Mouse (Mus musculus) left cerebral cortex, adult 9 months (tissue): Measurements from ENCODE around the gene Tnks2.

Experiments
- DNase-seq, 2 experiments: peaks; one replicate each; pipeline ENCODE4 v3.0.0; 2022; ENCODE audit warnings: low spot score in 2 of 2

The Tnks2 gene

DNA sequence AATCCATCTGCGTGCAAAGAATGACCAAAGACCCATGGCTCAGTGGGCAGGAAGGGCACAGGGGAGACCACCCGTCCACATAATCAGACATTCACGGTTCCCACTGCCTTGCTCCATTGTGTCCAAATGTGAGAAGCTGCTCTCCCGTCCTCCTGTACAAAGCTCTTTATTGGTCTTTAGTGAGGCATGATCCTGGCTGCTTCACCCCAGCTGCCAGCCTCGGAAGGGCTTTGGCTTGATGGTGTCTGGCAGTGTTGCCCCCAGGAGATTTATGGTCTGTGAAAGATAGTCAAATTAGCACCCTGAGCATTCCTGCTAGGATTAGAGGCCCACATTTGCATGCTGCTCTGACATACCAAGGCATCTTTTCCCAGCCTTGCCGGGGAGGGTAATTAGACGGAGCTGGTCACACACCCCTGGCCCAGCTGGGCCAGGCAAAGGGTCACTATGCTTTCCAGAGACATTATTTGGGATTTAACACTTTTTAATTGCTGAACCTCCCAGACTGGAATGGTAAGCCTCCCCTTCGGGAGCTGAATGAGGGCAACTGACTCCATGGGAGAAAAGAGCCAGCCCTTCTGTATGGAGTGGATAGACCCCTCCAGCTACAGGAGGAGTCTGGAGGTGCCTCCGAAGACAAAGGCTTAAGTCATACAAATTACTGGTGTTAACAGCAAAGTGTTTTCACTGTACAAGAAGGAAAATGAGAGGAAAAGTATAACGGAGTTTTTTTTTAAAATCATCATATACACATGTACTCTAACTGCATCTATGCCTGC is 62.9 kb downstream of the Tnks2 start:
- DNase-seq = no peak

DNA sequence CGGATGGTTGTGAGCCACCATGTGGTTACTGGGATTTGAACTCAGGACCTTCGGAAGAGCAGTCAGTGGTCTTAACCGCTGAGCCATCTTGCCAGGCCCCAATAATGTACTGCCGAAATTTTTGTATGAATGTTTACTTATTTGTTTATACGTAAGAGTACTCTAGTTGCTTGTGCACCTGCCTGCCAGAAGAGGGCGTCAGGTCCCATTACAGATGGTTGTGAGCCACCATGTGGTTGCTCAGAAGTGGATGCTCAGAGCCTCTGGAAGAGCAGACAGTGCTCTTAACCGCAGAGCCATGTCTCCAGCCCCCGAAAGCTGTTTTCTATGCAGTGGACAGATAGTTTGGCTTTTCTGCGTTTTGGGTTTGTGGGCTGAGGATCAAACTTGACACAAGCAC is 63.7 kb downstream of the Tnks2 start:
- DNase-seq = peak in 1 of 2 experiments; percentile 7

- no peak for DNase-seq
These were observed 69.3 kb downstream of the Tnks2 start for GRCm38 (mm10) chr19:36903377-36903776.

GRCm38 (mm10) chr19:36904211-36905007 is 70.4 kb downstream of the Tnks2 start:
- DNase-seq = no peak

DNA sequence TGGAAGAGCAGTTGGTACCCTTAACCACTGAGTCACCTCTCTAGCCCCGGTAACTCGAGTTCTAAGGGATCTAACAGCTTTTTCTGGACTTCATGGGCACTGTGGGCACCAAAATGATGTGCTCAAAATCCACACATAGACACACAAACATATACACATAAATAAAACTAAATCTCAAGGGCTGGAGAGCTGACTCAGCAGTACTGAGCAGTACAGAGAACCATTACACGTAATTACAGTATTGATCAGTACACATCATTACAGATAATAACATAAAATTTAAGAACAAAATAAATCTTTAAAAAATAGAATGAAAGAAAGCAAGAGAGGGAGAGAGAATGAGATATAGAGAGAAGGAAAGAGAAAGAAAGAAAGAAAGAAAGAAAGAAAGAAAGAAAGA is 75.1 kb downstream of the Tnks2 start:
- DNase-seq = no peak

GRCm38 (mm10) chr19:36909676-36910292 is 75.8 kb downstream of the Tnks2 start:
- no peak for DNase-seq

- peak in 1 of 2 experiments; percentile 69 for DNase-seq
These were observed 76.5 kb downstream of the Tnks2 start for GRCm38 (mm10) chr19:36910424-36911045.

DNA sequence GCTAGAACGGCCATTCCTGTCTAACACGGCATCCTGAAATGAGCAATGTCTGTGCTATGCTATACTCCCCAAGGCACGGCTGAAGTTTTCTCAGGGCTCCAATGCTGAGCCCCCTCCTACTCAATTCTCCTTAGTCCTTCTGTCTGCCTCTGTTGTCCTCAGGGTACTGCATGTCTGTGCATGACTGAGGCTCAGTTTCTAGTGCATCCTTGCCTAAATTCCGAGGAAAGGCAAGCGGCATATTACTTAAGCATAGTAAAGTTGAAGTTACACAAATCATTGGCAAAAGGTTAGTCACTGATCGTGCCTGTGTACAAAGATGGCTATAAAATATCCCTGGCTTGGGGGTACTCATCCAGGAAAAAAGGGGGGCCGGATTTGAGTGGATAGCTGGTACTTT is 79.0 kb downstream of the Tnks2 start:
- no peak for DNase-seq

DNA sequence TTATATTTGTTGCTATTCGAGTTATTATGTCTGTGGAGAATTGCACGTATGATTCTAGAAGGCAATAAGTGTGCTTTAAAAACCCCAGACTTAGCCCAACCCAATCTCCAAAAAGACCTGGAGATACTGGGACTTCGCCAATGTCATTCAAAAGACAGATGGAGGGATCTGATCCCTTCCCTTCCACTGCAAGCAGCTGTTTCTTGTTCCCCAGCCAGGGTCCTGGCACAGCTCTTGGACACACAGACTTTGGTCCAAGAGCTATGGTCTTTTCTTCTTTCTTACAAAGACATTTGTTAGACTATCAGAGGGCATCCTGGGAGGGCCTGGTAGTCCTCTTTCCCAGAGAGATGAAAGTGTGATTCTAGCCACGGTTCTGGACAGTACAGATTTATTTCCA is 82.2 kb downstream of the Tnks2 start:
- no peak for DNase-seq

DNA sequence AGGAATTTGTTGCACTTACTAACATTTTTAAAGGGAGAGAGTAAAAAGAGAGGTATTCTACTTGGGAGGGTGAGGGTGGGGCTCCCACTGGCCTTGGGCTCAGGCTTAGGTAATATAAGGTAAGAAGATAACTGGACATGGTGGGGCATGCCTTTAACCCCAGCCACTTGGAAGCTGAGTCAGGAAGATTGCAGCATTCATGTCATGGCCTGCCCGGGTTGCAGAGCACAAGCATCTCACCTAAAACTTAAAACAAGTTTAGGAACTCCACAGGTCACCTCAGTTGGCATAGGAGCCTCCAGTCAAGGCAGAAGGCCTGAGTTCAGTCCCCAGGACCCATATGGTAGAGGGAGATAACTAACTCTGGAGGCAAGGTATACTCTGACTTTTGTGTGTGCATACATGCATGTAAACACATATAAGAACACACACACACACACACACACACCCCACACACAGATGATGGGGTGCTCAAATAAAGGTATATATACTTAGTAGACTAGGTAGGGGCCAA is 82.9 kb downstream of the Tnks2 start:
- no peak for DNase-seq

DNA sequence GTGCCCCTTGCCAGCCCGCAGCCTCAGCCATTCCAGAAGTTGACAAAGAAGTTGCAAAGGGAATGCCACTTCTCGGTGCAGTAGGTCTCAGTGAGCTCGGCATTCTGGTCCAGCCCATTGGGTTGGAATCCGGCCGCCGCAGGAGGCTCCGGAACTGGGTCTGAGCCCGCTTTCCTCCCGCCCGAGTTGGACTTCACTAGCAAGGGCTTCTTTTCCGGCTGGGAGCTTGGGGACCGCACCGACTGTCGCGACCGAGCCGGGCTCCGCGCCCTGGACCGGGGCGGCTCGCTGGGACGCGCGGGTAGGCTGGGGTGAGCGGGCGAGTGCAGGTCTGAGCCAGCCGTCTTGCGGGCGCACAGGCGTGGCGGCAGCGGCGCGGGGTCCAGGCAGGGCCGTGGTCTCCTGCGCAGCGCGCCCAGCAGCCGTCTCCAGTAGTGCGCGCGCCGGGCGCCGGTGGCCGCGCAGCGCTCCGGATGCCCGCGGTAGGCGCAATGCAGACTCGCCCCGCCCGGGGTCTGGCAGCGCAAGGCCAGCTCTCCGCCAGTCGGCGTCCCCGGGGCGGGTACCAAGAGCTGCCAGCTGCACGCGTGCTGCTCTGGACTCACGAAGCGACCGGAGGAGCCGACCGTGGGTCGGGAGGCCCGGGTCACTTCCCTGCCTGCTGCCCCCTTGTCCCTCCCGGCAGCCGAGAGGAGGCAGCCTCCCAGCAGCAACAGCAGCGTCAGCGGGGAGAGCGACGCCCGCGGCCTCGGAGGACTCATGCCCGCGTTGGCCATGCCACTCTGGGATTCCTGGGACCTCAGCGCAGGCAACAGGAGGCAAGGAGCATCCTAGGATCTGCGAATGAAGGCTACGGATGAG is 84.6 kb downstream of the Tnks2 start:
- DNase-seq = peak in 1 of 2 experiments; percentile 74

DNA sequence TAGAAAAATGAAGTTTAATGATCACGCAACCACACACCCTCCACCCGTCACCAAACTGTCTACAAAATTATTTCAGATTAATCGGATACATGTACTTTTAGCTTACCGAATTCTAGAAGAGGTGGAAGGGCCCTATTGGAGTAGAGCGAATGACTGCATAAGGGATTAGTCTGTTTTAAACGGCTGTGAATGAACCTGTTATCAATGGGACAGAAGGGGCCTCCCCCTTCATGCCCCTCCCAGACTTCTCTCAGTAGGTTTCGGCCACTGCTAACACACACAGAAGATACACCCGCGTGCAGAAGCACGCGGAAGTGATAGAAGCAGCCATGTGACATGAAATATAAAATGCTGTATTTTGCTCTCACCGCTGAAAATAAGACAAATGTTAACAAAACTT is 85.4 kb downstream of the Tnks2 start, which contains the start of gene Fgfbp3:
Fgfbp3 (minus strand) TSS at position 150 of the 400 bp plus-strand sequence.
- no peak for DNase-seq

DNA sequence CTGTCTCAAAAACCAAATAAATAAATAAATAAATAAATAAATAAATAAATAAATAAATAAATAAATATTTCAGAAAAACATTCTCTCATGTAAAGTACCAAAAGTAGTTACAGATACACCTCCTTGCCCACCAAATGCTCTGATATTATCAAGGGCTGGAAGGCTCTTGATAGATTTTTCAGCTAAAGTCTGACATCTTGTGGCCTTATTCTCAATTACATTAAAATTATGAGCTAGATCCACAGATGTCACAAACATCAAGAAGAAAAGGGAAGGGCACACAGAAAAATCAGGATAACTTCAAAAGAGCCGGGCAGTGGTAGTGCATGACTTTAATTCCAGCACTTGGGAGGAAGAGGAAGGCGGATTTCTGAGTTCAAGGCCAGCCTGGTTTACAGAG is 88.0 kb downstream of the Tnks2 start:
- no peak for DNase-seq

DNA sequence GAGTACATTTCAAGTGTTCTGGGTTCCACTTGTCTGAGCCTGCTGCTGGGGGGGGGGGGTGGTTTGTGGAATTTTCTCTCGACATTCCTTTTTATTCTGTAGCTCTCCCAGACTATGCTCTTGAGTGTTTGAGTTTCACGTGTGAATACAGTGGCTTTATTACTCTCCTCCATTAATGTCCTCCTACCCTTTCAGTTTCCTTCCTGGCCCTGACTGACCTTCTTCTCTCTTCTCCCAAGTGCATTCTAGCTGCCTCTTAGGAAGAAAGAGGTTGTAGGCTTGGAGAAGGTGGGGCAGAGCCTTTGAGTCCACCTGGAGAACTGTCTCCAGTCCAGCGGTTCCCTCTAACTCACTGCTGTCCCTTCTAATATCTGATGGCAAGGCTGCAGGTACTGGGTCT is 88.9 kb downstream of the Tnks2 start:
- no peak for DNase-seq

DNA sequence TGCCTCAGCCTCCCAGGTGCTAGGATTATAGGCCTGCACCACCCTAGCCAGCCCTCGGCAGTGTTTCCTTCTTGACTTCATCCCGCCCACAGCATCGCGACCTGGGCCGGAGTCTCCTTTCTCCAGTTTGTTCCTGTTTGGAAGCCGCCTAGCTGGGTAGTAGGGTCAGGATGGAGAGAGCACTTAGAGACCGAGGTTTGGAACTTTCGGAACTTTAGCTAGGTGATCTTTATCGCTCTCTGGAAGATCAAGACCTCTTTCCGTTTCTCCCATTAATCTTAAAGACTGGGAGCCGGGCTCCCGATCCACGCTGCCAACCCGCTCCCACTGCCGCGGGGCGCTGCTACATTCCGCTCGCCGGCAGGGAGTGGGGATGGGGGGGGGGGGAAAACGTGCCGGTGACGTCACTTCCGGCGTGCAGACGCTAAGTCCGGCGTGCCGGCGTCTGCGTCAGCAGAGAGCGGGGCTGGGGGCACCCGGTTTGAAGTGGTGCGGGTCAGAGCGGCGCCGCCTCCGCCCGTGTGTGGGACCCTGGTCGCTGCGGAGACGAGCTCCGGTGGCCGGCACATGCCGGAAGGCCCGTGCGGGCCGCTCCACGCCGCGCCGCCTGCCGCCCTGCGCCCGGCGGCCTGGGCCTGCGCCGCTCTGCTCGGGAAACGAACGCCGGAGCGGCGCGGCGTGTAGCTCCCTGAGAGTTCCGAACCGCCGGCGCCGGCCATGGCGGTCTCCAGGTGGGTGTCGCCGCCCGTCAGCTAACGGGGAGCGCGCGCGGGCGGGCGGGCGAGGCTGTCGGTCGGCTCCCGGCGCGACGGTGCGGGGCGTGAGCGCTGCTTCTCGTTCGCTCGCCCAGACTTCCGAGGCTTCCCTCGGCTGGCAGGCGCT is 91.9 kb downstream of the Tnks2 start, which contains the start of gene Btaf1:
Btaf1 (plus strand) TSS at position 409 of the 882 bp plus-strand sequence.
- peak; percentile 58 to 73 for DNase-seq

DNA sequence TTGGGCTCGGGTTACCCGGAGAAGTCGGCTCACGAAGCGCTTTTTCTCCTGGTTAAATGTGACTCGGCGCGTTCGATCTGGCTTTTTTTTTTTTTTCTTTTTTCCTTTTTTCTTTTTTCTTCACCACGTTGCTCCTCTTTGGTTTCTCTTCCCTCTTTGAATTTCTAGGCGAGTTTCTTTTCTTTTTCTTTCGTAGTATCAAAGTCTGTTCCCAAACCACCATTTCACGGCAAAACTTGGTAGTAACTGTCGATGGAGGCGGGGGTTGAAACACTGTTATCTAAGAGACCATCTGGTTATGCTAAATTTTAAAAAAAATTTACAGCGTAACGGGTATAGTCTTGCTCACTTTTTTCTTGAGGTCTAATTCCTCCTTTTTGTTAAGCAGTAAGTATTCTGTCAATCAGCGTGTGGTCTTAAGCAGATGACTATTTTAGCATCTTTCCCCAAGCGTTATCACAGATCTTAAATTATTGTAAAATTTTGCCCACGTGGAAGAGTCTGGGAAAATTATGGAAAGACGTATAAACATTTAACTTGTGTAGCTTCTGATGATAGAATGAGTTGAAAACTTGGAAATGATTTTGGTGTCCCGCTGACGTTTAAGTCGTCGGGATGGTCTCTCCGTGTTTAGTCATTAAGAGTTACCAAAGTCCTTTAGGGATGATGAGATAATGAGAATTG is 92.7 kb downstream of the Tnks2 start:
- no peak for DNase-seq

GRCm38 (mm10) chr19:36927800-36928361 is 93.8 kb downstream of the Tnks2 start:
- no peak for DNase-seq

- DNase-seq = no peak
These were observed 95.8 kb downstream of the Tnks2 start for GRCm38 (mm10) chr19:36929816-36930215.

- DNase-seq = no peak
These were observed 98.1 kb downstream of the Tnks2 start for GRCm38 (mm10) chr19:36932097-36932496.
